Mouse (Mus musculus): ENCODE measurements around the gene Tmc6. TPM values are rescaled to one million over a fixed set of nuclear protein-coding genes. Genes with fewer than 3 reads are reported as not detected.

Gene Tmc6
- total and polyA plus RNA-seq, 3 experiments = 12.6 to 18.1 (median 15.7) TPM

DNA sequence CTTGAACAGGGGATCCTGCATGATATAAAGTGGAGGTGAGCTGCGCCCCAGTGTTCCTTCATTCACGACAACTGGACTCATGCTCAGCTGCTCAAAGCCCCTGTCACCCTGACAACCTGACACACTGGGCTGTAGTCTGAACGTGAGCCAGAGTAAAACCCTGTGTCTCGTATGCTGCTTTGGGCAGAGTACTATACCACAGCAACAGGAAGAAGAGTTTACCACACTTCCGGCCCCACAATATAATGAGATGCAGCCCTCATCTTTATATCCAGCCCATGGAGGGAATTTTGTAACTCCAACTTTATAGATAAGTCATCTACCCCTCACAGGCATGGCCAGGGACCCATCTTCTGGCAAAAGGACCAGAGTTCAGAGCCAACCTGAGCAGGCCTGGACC is 4.9 kb downstream of the Tmc6 start:
- intact Hi-C loops (cut with DNase I) = no loop called here
- DNase-seq = no peak
- Histone ChIP-seq H3K27ac (no peak overlapping the region), H3K79me2 (replicated peaks; ENCODE audit: control insufficient read depth, insufficient read depth, low read length) (no peaks in the 10 kb centered on the region), H3K9ac (ENCODE audit: low read depth, low read length) (no peak overlapping the region), H3K36me3 (ENCODE audit: control insufficient read depth, insufficient read depth, low read length) (no peaks in the 10 kb centered on the region), H3K27me3 (ENCODE audit: control insufficient read depth, insufficient read depth, low read length) (no peaks in the 10 kb centered on the region), H3K4me1 (ENCODE audit: control insufficient read depth, insufficient read depth, low read length) (peaks cover 6% of the 10 kb centered on the region; the same call in 1 of the 2 replicates), H3K4me3 (no peak overlapping the region)
- WGBS = 82% methylated on average over 5 of the region's 5 CpGs
- TF ChIP-seq CTCF (IDR thresholded peaks at IDR 0.05) (no peak), EP300 (IDR thresholded peaks at IDR 0.05; ENCODE audit: insufficient read depth, low read depth, low read length) (no peak), POLR2A (IDR thresholded peaks at IDR 0.05; ENCODE audit: insufficient read depth, low read depth, low read length) (no peak)

- Histone ChIP-seq H3K27me3 (ENCODE audit: control insufficient read depth, insufficient read depth, low read length) (no peaks in the 10 kb centered on the region), H3K79me2 (replicated peaks; ENCODE audit: control insufficient read depth, insufficient read depth, low read length) (no peaks in the 10 kb centered on the region), H3K27ac (no peak overlapping the region), H3K4me3 (no peak overlapping the region), H3K9ac (ENCODE audit: low read depth, low read length) (no peak overlapping the region), H3K36me3 (ENCODE audit: control insufficient read depth, insufficient read depth, low read length) (no peaks in the 10 kb centered on the region), H3K4me1 (ENCODE audit: control insufficient read depth, insufficient read depth, low read length) (peaks cover 4% of the 10 kb centered on the region; the same call in 1 of the 2 replicates)
- DNase-seq = no peak
- intact Hi-C loops (cut with DNase I) = no loop called here
- WGBS = 92% methylated on average over 14 of the region's 14 CpGs
- TF ChIP-seq EP300 (IDR thresholded peaks at IDR 0.05; ENCODE audit: insufficient read depth, low read depth, low read length) (no peak), POLR2A (IDR thresholded peaks at IDR 0.05; ENCODE audit: insufficient read depth, low read depth, low read length) (no peak), CTCF (IDR thresholded peaks at IDR 0.05) (no peak)
These were observed 5.8 kb downstream of the Tmc6 start for GRCm38 (mm10) chr11:117776085-117776792.

DNA sequence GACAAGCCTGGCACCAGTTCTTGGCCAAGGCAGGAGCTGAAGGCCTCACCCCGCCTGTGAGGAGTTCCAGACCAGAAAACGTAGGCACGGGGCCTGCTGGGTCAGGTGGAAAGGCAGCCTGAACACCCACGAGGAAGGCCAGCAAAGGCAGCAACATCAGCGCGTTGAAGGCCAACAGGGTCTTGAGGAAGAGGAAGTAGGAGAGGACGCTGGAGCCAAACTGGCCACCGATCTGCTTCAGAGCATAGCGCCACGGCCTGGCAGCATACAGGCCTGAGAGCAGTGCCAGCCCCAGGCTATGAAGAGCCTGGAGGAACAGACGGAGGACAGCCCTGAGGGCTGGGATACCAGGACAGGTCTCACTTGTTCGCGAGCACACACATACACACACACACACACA is 6.5 kb downstream of the Tmc6 start:
- no peak for TF ChIP-seq EP300 (IDR thresholded peaks at IDR 0.05; ENCODE audit: insufficient read depth, low read depth, low read length)
- no peak for TF ChIP-seq CTCF (IDR thresholded peaks at IDR 0.05)
- no peak for TF ChIP-seq POLR2A (IDR thresholded peaks at IDR 0.05; ENCODE audit: insufficient read depth, low read depth, low read length)
- H3K36me3 ChIP-seq (ENCODE audit: control insufficient read depth, insufficient read depth, low read length) = no peaks in the 10 kb centered on the region
- peaks cover 3% of the 10 kb centered on the region; the same call in 1 of the 2 replicates for H3K4me1 ChIP-seq (ENCODE audit: control insufficient read depth, insufficient read depth, low read length)
- H3K4me3 ChIP-seq = no peak overlapping the region
- WGBS = 79% methylated on average over 13 of the region's 13 CpGs
- H3K9ac ChIP-seq (ENCODE audit: low read depth, low read length) = no peak overlapping the region
- peak in 1 of 2 experiments; percentile 38 for DNase-seq
- intact Hi-C loops (cut with DNase I) = no loop called here
- H3K27me3 ChIP-seq (ENCODE audit: control insufficient read depth, insufficient read depth, low read length) = no peaks in the 10 kb centered on the region
- H3K79me2 ChIP-seq (replicated peaks; ENCODE audit: control insufficient read depth, insufficient read depth, low read length) = no peaks in the 10 kb centered on the region
- H3K27ac ChIP-seq = no peak overlapping the region

DNA sequence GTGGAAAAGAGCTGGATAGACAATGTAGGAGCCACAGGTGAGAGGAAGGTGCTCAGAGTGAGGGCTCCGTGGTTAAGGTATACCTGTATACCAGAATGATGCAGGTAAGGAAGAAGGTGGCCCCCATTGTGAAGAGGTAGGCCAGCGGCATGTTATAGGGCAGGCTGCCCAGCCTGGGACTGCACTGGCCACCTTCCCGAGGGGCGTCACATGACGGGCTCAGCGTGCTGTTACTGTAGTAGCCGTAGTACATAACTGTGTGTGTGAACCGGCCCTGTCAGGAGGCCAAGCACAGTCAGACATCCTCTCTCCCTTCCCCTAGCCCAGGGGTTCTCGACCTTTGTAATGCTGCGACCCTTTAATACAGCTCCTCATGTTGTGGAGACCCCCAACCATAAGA is 7.1 kb downstream of the Tmc6 start:
- Histone ChIP-seq H3K79me2 (replicated peaks; ENCODE audit: control insufficient read depth, insufficient read depth, low read length) (no peaks in the 10 kb centered on the region), H3K4me1 (ENCODE audit: control insufficient read depth, insufficient read depth, low read length) (peaks cover 3% of the 10 kb centered on the region; the same call in 1 of the 2 replicates), H3K27ac (no peak overlapping the region), H3K36me3 (ENCODE audit: control insufficient read depth, insufficient read depth, low read length) (no peaks in the 10 kb centered on the region), H3K27me3 (ENCODE audit: control insufficient read depth, insufficient read depth, low read length) (no peaks in the 10 kb centered on the region), H3K4me3 (no peak overlapping the region), H3K9ac (ENCODE audit: low read depth, low read length) (no peak overlapping the region)
- peak; percentile 44 to 53 for DNase-seq
- intact Hi-C loops (cut with DNase I) = no loop called here
- 75% methylated on average over 10 of the region's 10 CpGs for WGBS
- TF ChIP-seq CTCF (IDR thresholded peaks at IDR 0.05) = no peak
- no peak for TF ChIP-seq POLR2A (IDR thresholded peaks at IDR 0.05; ENCODE audit: insufficient read depth, low read depth, low read length)

DNA sequence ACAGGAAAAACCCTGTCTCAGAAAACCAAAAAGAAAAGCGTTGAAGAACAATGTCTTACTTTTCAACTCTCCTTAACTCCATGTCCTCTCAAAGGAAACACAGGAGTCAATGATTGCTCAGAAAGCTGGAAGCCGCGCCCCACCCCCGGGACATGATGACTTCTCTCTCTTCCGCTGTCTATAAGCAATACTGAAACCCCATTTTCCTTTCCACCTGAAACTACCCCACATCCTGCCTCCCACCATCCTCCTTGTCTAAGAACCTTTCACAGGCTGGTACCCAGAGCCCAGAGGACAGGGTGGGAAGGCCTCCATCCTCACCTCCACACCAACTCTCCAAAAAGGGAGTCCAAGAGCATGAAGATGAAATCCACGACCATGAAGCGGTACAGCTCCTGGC is 9.6 kb downstream of the Tmc6 start:
- H3K27ac ChIP-seq = no peak overlapping the region
- WGBS = 82% methylated on average over 7 of the region's 7 CpGs
- H3K4me3 ChIP-seq = no peak overlapping the region
- no peaks in the 10 kb centered on the region for H3K4me1 ChIP-seq (ENCODE audit: control insufficient read depth, insufficient read depth, low read length)
- no peaks in the 10 kb centered on the region for H3K79me2 ChIP-seq (replicated peaks; ENCODE audit: control insufficient read depth, insufficient read depth, low read length)
- no peak for DNase-seq
- TF ChIP-seq POLR2A (IDR thresholded peaks at IDR 0.05; ENCODE audit: insufficient read depth, low read depth, low read length) (no peak), CTCF (IDR thresholded peaks at IDR 0.05) (no peak), EP300 (IDR thresholded peaks at IDR 0.05; ENCODE audit: insufficient read depth, low read depth, low read length) (no peak)
- intact Hi-C loops (cut with DNase I) = no loop called here
- no peaks in the 10 kb centered on the region for H3K27me3 ChIP-seq (ENCODE audit: control insufficient read depth, insufficient read depth, low read length)
- H3K36me3 ChIP-seq (ENCODE audit: control insufficient read depth, insufficient read depth, low read length) = no peaks in the 10 kb centered on the region
- H3K9ac ChIP-seq (ENCODE audit: low read depth, low read length) = no peak overlapping the region

DNA sequence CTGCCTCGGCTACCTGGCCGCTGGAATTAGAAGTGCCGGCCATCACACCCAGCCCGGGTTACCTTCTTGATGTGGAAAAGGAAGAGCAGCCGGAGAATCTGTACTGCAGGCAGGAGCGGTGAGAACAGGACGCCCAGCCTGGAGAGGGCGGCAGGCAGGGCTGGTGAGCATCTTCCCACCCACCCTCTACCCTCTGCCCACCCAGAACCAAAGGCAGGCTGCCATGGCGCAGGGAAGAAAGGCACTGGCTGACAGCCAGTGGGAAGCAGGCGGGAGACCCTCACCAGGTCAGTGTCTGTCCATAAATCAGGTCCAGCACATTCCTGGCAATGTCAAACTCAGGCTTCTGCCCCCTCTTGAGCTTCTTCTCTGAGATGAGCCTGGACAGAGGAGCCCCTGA is 11.6 kb downstream of the Tmc6 start:
- no peak overlapping the region for H3K9ac ChIP-seq (ENCODE audit: low read depth, low read length)
- H3K27me3 ChIP-seq (ENCODE audit: control insufficient read depth, insufficient read depth, low read length) = no peaks in the 10 kb centered on the region
- WGBS = 92% methylated on average over 10 of the region's 10 CpGs
- TF ChIP-seq POLR2A (IDR thresholded peaks at IDR 0.05; ENCODE audit: insufficient read depth, low read depth, low read length) (no peak), EP300 (IDR thresholded peaks at IDR 0.05; ENCODE audit: insufficient read depth, low read depth, low read length) (no peak), CTCF (IDR thresholded peaks at IDR 0.05) (no peak)
- H3K27ac ChIP-seq = no peak overlapping the region
- H3K79me2 ChIP-seq (replicated peaks; ENCODE audit: control insufficient read depth, insufficient read depth, low read length) = no peaks in the 10 kb centered on the region
- H3K4me1 ChIP-seq (ENCODE audit: control insufficient read depth, insufficient read depth, low read length) = no peaks in the 10 kb centered on the region
- no peak overlapping the region for H3K4me3 ChIP-seq
- H3K36me3 ChIP-seq (ENCODE audit: control insufficient read depth, insufficient read depth, low read length) = no peaks in the 10 kb centered on the region
- intact Hi-C loops (cut with DNase I) = no loop called here
- DNase-seq = no peak
